Mouse (Mus musculus): ENCODE results near the gene Bcas1. TPM values are rescaled to one million over a fixed set of nuclear protein-coding genes. Genes with fewer than 3 reads are reported as not detected.
A peak's percentile ranks its signal among the peaks of the same experiment; 100 is the strongest.

The Bcas1 gene
- total RNA-seq, 2 experiments from 2014 or later: 33.5 to 43.3 TPM

- intact Hi-C loops (cut with DNase I): no loop called here
- no peak for DNase-seq (ENCODE audit: extremely low spot score in 1 of 2, low spot score in 2 of 2)
Observed at GRCm38 (mm10) chr2:170365271-170365670, 62.4 kb downstream of the Bcas1 start.

- intact Hi-C loops (cut with DNase I): loop anchor here (5.0 kb wide), 1 partner anchor 45 kb away; no protein-coding TSS in a partner anchor
- no peak for DNase-seq (ENCODE audit: extremely low spot score in 1 of 2, low spot score in 2 of 2)
Observed at GRCm38 (mm10) chr2:170356667-170357374, 70.8 kb downstream of the Bcas1 start.

- intact Hi-C loops (cut with DNase I): loop anchor here (2.0 to 5.0 kb wide), 2 partner anchors 47 to 152 kb away; no protein-coding TSS in a partner anchor
- peak; percentile 80 to 86 for DNase-seq (ENCODE audit: extremely low spot score in 1 of 2, low spot score in 2 of 2)
Observed at GRCm38 (mm10) chr2:170354963-170355367, 72.7 kb downstream of the Bcas1 start.

- DNase-seq (ENCODE audit: extremely low spot score in 1 of 2, low spot score in 2 of 2): no peak
- intact Hi-C loops (cut with DNase I): no loop called here
Observed at GRCm38 (mm10) chr2:170352273-170352672, 75.4 kb downstream of the Bcas1 start.

- no peak for DNase-seq (ENCODE audit: extremely low spot score in 1 of 2, low spot score in 2 of 2)
- intact Hi-C loops (cut with DNase I): no loop called here
Observed at GRCm38 (mm10) chr2:170351847-170352246, 75.8 kb downstream of the Bcas1 start.

- DNase-seq (ENCODE audit: extremely low spot score in 1 of 2, low spot score in 2 of 2): no peak
- intact Hi-C loops (cut with DNase I): loop anchor here (5.0 kb wide), 1 partner anchor 232 kb away; no protein-coding TSS in a partner anchor
Observed at GRCm38 (mm10) chr2:170349784-170350183, 77.9 kb downstream of the Bcas1 start.

GRCm38 (mm10) chr2:170349096-170349495, 78.5 kb downstream of the Bcas1 start:
- intact Hi-C loops (cut with DNase I): loop anchor here (5.0 kb wide), 1 partner anchor 232 kb away; no protein-coding TSS in a partner anchor
- DNase-seq (ENCODE audit: extremely low spot score in 1 of 2, low spot score in 2 of 2): no peak

- no peak for DNase-seq (ENCODE audit: extremely low spot score in 1 of 2, low spot score in 2 of 2)
- intact Hi-C loops (cut with DNase I): loop anchor here (5.0 kb wide), 1 partner anchor 230 kb away; no protein-coding TSS in a partner anchor
Observed at GRCm38 (mm10) chr2:170347131-170347765, 80.4 kb downstream of the Bcas1 start.

- intact Hi-C loops (cut with DNase I): loop anchor here (5.0 kb wide), 1 partner anchor 228 kb away; no protein-coding TSS in a partner anchor
Observed at GRCm38 (mm10) chr2:170345410-170345793, 82.2 kb downstream of the Bcas1 start.

GRCm38 (mm10) chr2:170344502-170345409, 82.9 kb downstream of the Bcas1 start:
- no peak for DNase-seq (ENCODE audit: extremely low spot score in 1 of 2, low spot score in 2 of 2)
- intact Hi-C loops (cut with DNase I): loop anchor here (5.0 kb wide), 1 partner anchor 227 kb away; no protein-coding TSS in a partner anchor

More at GRCm38 (mm10) chr2:170345410-170345793, 82.2 kb downstream of the Bcas1 start:
- no peak for DNase-seq (ENCODE audit: extremely low spot score in 1 of 2, low spot score in 2 of 2)

- intact Hi-C loops (cut with DNase I): no loop called here
- DNase-seq (ENCODE audit: extremely low spot score in 1 of 2, low spot score in 2 of 2): no peak
Observed at GRCm38 (mm10) chr2:170343819-170344317, 83.8 kb downstream of the Bcas1 start.

- peak; percentile 53 to 84 for DNase-seq (ENCODE audit: extremely low spot score in 1 of 2, low spot score in 2 of 2)
- intact Hi-C loops (cut with DNase I): no loop called here
Observed at GRCm38 (mm10) chr2:170343133-170343818, 84.4 kb downstream of the Bcas1 start.

GRCm38 (mm10) chr2:170342312-170342830, 85.3 kb downstream of the Bcas1 start:
- DNase-seq (ENCODE audit: extremely low spot score in 1 of 2, low spot score in 2 of 2): no peak
- intact Hi-C loops (cut with DNase I): no loop called here

GRCm38 (mm10) chr2:170341179-170341578, 86.5 kb downstream of the Bcas1 start:
- intact Hi-C loops (cut with DNase I): no loop called here
- DNase-seq (ENCODE audit: extremely low spot score in 1 of 2, low spot score in 2 of 2): no peak

GRCm38 (mm10) chr2:170336266-170336760, 91.3 kb downstream of the Bcas1 start:
- intact Hi-C loops (cut with DNase I): no loop called here

GRCm38 (mm10) chr2:170335168-170335567, 92.5 kb downstream of the Bcas1 start:
- intact Hi-C loops (cut with DNase I): no loop called here

More at GRCm38 (mm10) chr2:170336266-170336760, 91.3 kb downstream of the Bcas1 start:
- DNase-seq (ENCODE audit: extremely low spot score in 1 of 2, low spot score in 2 of 2): no peak

GRCm38 (mm10) chr2:170331870-170332269, 95.8 kb downstream of the Bcas1 start:
- DNase-seq (ENCODE audit: extremely low spot score in 1 of 2, low spot score in 2 of 2): no peak
- intact Hi-C loops (cut with DNase I): no loop called here

More at GRCm38 (mm10) chr2:170335168-170335567, 92.5 kb downstream of the Bcas1 start:
- DNase-seq (ENCODE audit: extremely low spot score in 1 of 2, low spot score in 2 of 2): no peak

GRCm38 (mm10) chr2:170330466-170330865, 97.2 kb downstream of the Bcas1 start:
- DNase-seq (ENCODE audit: extremely low spot score in 1 of 2, low spot score in 2 of 2): no peak
- intact Hi-C loops (cut with DNase I): no loop called here
